Mouse (Mus musculus) forebrain, embryonic 13.5 days (tissue): ENCODE measurements at regions not wholly inside any gene's neighbourhood (a gene's known extent, or its start where the extent isn't known, plus 50 kb on each side); places are given as distances from the start of the nearest gene placed in this dataset.
"Not testable (repeated sequence)": the region's sequence is repeated elsewhere in the genome, so short reads cannot be mapped to it uniquely, and the experiment has no call there.

Experiments
- ATAC-seq: fragments of 200-750 bp; cut with Nextera tagmentation; 2 replicates; pipeline ENCODE4 v1.8.0; 2017
- H3K27ac ChIP-seq: fragments of 300-500 bp; sonication (generic); 2 replicates; pipeline ENCODE4 v1.5.1; 2015; ENCODE audit warnings: inconsistent platforms, mild to moderate bottlenecking, moderate library complexity
- H3K27me3 ChIP-seq: fragments of 300-500 bp; sonication (generic); 2 replicates; pipeline ENCODE4 v1.6.1; 2015; ENCODE audit warnings: mild to moderate bottlenecking, inconsistent platforms
- H3K36me3 ChIP-seq: fragments of 300-500 bp; sonication (generic); 2 replicates; pipeline ENCODE4 v1.6.1; 2015; ENCODE audit warnings: mild to moderate bottlenecking, inconsistent platforms; ENCODE audit not compliant: poor library complexity, severe bottlenecking
- H3K4me1 ChIP-seq: fragments of 300-500 bp; sonication (generic); 2 replicates; pipeline ENCODE4 v1.6.1; 2015; ENCODE audit warnings: inconsistent platforms
- H3K4me2 ChIP-seq: fragments of 300-500 bp; sonication (generic); 2 replicates; pipeline ENCODE4 v1.6.1; 2015; ENCODE audit warnings: inconsistent platforms, mild to moderate bottlenecking, moderate library complexity
- H3K4me3 ChIP-seq: fragments of 300-500 bp; sonication (generic); 2 replicates; pipeline ENCODE4 v1.5.1; 2015; ENCODE audit warnings: mild to moderate bottlenecking, inconsistent platforms
- H3K9ac ChIP-seq: fragments of 300-500 bp; sonication (generic); 2 replicates; pipeline ENCODE4 v1.6.1; 2015; ENCODE audit warnings: mild to moderate bottlenecking, inconsistent platforms
- H3K9me3 ChIP-seq: fragments of 300-500 bp; sonication (generic); replicated peaks from 2 replicates; pipeline ENCODE4 v1.6.1; 2016; ENCODE audit warnings: inconsistent platforms
- WGBS: fragments of 180-500 bp; shearing (Covaris S2); methylation state at CpG from one replicate; pipeline ENCODE4 v1.1.7; 2015; 5-methylcytosine and 5-hydroxymethylcytosine counted together

DNA sequence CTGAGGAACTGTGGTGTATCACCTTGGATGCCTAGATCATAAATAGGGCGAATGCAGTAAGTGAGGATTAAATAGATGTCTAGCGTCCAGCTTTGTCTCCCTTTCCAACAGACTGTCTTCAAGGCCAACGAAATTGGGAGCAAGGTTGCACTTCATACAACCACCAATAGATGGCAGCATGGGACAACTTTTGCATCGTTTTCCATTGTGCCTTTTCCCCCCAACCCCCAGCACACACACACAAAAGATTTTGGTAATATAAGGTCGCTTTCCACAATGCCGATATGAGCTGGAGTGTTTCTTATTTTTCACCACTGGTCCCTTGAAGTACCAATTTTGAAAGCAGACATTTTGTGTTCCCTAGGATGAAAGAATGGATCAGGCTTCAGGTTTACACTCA lies 304.7 kb downstream of the BC048507 start:
- not testable (repeated sequence) for H3K4me3 ChIP-seq, ATAC-seq, H3K27me3 ChIP-seq, H3K27ac ChIP-seq, H3K9ac ChIP-seq, H3K4me1 ChIP-seq, H3K4me2 ChIP-seq, H3K36me3 ChIP-seq
- WGBS, result 37% methylated on average over 6 of the region's 6 CpGs
- peaks cover 37% of the 10 kb centered on the region for H3K9me3 ChIP-seq

DNA sequence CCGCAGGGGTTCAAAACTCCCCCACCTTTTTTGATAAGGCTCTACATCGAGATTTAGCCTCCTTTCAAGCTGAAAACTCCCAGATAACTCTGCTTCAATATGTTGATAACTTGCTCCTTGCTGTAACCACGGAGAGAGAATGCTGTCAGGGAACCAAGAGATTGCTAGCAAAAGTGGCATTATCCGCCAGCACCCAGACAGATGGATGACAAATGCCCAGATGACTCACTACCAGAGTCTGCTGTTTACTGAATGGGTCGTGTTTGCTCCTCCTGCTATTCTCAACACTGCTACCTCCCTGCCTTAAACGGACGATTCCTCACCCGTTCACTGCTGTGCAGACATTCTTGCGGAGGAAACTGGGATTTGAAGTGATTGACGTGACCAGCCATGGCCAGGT lies 310.3 kb downstream of the BC048507 start:
- not testable (repeated sequence) for H3K27ac ChIP-seq, H3K4me1 ChIP-seq, H3K9ac ChIP-seq, H3K4me2 ChIP-seq, H3K4me3 ChIP-seq, ATAC-seq, H3K27me3 ChIP-seq, H3K36me3 ChIP-seq
- WGBS, result 79% methylated on average over 10 of the region's 10 CpGs
- H3K9me3 ChIP-seq, result peaks cover 51% of the 10 kb centered on the region
